Mouse (Mus musculus): ENCODE measurements around the gene Tfrc.
A peak's percentile ranks its signal among the peaks of the same experiment; 100 is the strongest.

Gene Tfrc

GRCm38 (mm10) chr16:32670354-32671124 lies 61.8 kb downstream of the Tfrc start:
- no peak for DNase-seq

GRCm38 (mm10) chr16:32671206-32671887 lies 62.6 kb downstream of the Tfrc start:
- no peak for DNase-seq

GRCm38 (mm10) chr16:32672250-32672649 lies 63.5 kb downstream of the Tfrc start:
- no peak for DNase-seq

GRCm38 (mm10) chr16:32672861-32673560 lies 64.3 kb downstream of the Tfrc start:
- DNase-seq: peak; percentile 84

- DNase-seq: no peak
Observed at GRCm38 (mm10) chr16:32674121-32674740, 65.5 kb downstream of the Tfrc start.

GRCm38 (mm10) chr16:32677040-32677700 lies 68.5 kb downstream of the Tfrc start:
- no peak for DNase-seq

- DNase-seq: no peak
Observed at GRCm38 (mm10) chr16:32677903-32678302, 69.2 kb downstream of the Tfrc start.

GRCm38 (mm10) chr16:32678812-32679211 lies 70.1 kb downstream of the Tfrc start:
- DNase-seq: no peak

GRCm38 (mm10) chr16:32679976-32680375 lies 71.3 kb downstream of the Tfrc start:
- no peak for DNase-seq

GRCm38 (mm10) chr16:32680806-32681205 lies 72.1 kb downstream of the Tfrc start:
- DNase-seq: no peak

GRCm38 (mm10) chr16:32682194-32682593 lies 73.5 kb downstream of the Tfrc start:
- peak; percentile 93 for DNase-seq
